Mouse (Mus musculus) lung, adult 2 months (tissue): ENCODE measurements around the gene 2310033P09Rik.

Experiments used
- CTCF ChIP-seq: fragments of 200-500 bp; IDR thresholded peaks from 2 replicates; pipeline ENCODE4 v1.5.1; 2011; ENCODE audit warnings: mild to moderate bottlenecking, low read length, control low read depth; ENCODE audit not compliant: insufficient read depth
- POLR2A ChIP-seq: fragments of 200-500 bp; IDR thresholded peaks from 2 replicates; pipeline ENCODE4 v1.6.1; 2011; ENCODE audit warnings: low read depth, mild to moderate bottlenecking, control low read depth, low read length, borderline replicate concordance; ENCODE audit errors: extremely low read depth

DNA sequence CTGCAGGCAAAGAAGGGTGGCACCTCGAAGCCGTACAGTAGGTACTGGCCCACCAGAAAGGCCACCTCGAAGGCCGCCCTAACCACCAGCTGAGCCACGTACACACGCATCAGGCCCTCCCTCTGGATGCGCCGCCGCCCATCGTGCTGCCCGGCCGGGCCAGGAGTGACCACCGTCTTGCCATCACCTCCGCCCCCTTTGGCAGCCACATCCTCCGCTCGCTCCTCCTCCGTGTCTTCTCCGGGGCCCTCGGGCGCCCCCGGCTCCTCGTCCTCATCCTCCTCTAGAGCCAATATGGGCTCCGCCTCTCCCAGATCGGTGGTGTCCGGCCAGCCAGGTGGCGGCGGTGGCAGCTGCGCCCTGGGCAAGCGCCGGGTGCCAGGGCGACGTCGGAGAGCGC lies 31.2 kb upstream of the 2310033P09Rik start:
- no peak for TF ChIP-seq CTCF
- no peak for TF ChIP-seq POLR2A
